8 mouse cellular contexts compared by ENCODE assay signal in the genomic region with DNA sequence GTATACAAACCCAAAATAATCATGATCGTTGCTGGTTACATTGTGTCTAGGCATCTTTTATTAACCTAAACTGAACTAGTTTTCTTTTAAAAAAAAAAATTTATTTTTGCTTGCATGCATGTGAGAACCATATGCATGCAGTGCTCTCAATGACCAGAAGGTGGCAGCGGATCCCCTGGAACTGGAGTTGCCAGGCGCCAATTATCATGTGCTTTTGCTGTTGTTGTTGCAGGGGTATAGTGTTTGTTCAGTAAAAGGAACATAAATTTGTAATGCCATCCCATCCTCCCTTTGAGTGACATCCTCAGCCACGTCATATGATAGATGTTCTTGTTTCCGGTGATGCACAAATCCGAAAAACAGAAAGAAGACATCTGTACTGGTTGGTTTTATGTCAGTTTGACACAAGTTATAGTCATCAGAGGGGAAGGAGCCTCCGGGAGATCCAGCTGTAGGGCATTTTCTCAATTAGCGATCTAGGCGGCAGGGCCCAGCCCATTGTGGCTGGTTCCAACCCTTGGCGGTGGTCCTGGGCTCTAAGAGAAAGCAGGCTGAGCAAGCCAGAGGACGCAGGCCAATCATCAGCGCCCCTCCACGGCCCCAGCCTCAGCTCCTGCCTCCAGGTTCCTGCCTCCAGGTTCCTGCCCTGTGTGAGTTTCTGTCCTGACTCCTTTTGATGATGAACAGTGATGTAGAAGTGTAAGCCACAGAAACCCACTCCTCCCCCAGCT. TPM values are rescaled to one million over a fixed set of nuclear protein-coding genes. Genes with fewer than 3 reads are reported as not detected.
DNase-seq lines count a peak whose midpoint lies in the region; ATAC-seq and TF ChIP-seq lines count a peak whose summit lies in the region.

No protein-coding gene starts in this region.

- peaks cover 11% of the 10 kb centered on the region for H3K27me3 ChIP-seq in lung, embryonic 14.5 days (ENCODE audit: insufficient read depth, low read length)

- H3K9ac ChIP-seq in lung, embryonic 14.5 days, result no peak overlapping the region

- H3K27ac ChIP-seq in lung, embryonic 14.5 days (ENCODE audit: low read depth), result no peak overlapping the region

- no peak overlapping the region for H3K4me3 ChIP-seq in lung, embryonic 14.5 days (ENCODE audit: low read depth, low read length)

- no peak overlapping the region for H3K4me2 ChIP-seq in lung, embryonic 14.5 days

- ATAC-seq in lung, embryonic 14.5 days (ENCODE audit: insufficient read depth), result no peak

- DNase-seq in 416B (ENCODE audit: low read depth) (peak; percentile 75), MEL-GATA-1-ER (ENCODE audit: extremely low read depth, low read depth) (peak; percentile 43)
- peak; percentile 76 for DNase-seq in cerebellum, adult 8-10 months
- DNase-seq in gastrocnemius, adult 18-20 months (ENCODE audit: low spot score), result peak; percentile 87
- DNase-seq in kidney, postnatal 25 days, result peak; percentile 82 to 93
- DNase-seq in lung, embryonic 14.5 days, result peak; percentile 94
- peak; percentile 83 to 89 for DNase-seq in right cerebral cortex, postnatal 10 days (ENCODE audit: low spot score in 2 of 2)
- DNase-seq in urinary bladder, postnatal 14 days (ENCODE audit: low spot score), result peak; percentile 84

- 48% methylated on average over 13 of the region's 13 CpGs for WGBS in lung, embryonic 14.5 days

- no peaks in the 10 kb centered on the region for H3K9me3 ChIP-seq in lung, embryonic 14.5 days (ENCODE audit: low read depth, low read length)

- H3K36me3 ChIP-seq in lung, embryonic 14.5 days (ENCODE audit: insufficient read depth), result no peaks in the 10 kb centered on the region

- H3K4me1 ChIP-seq in lung, embryonic 14.5 days (ENCODE audit: insufficient read depth), result 0 out of 2 replicates have a peak, but pooled peaks cover 3% of the 10 kb centered on the region

- peak; percentile 94 for TF ChIP-seq CTCF in lung, embryonic 14.5 days (IDR thresholded peaks at IDR 0.05; ENCODE audit: low read depth)

RNA-seq across cellular contexts. Expression of a gene that starts 5.5 kb away (rescaled TPM):
- 10 to 100 TPM; 16.0 to 36.1 TPM for total RNA-seq in gastrocnemius, adult 18-20 months (2021)
- 7.0 and 7.3 TPM in 2 replicates for polyA plus RNA-seq in lung, embryonic 14.5 days (2014; fragmentation: Nextera tagmentation; extraction: Ambion mirVana)

Comparison
In these comparisons a context has a peak if more than half of its experiments do, and no peak if none do; other contexts are left out.
1. DNase-seq: peak in every context shown above with its lines; median percentile 94 in lung, embryonic 14.5 days; 88 in kidney, postnatal 25 days; 87 in gastrocnemius, adult 18-20 months; 86 in right cerebral cortex, postnatal 10 days; 84 in urinary bladder, postnatal 14 days; 76 in cerebellum, adult 8-10 months; 75 in 416B; 43 in MEL-GATA-1-ER.